Mouse (Mus musculus) intestine, postnatal 0 days (tissue): ENCODE measurements around the gene Pibf1. TPM values are rescaled to one million over a fixed set of nuclear protein-coding genes. Genes with fewer than 3 reads are reported as not detected.

Source experiments
- ATAC-seq: fragments of 200-750 bp; cut with Nextera tagmentation; 2 replicates; pipeline ENCODE4 v1.8.0; 2017; ENCODE audit warnings: mild to moderate bottlenecking, moderate TSS enrichment, moderate library complexity
- H3K27ac ChIP-seq: fragments of 300-500 bp; sonication (generic); 2 replicates; pipeline ENCODE4 v1.5.1; 2014; ENCODE audit warnings: mild to moderate bottlenecking, low read depth, low read length, moderate library complexity
- H3K27me3 ChIP-seq: fragments of 300-500 bp; sonication (generic); replicated peaks from 2 replicates; pipeline ENCODE4 v1.6.1; 2014; ENCODE audit warnings: low read length, mixed read lengths; ENCODE audit not compliant: control insufficient read depth, insufficient read depth
- H3K36me3 ChIP-seq: fragments of 300-500 bp; sonication (generic); 2 replicates; pipeline ENCODE4 v1.6.1; 2014; ENCODE audit warnings: mild to moderate bottlenecking, moderate library complexity; ENCODE audit not compliant: control insufficient read depth, insufficient read depth
- H3K4me1 ChIP-seq: fragments of 300-500 bp; sonication (generic); replicated peaks from 2 replicates; pipeline ENCODE4 v1.6.1; 2014; ENCODE audit warnings: antibody characterized with exemption, low read length, mixed read lengths; ENCODE audit not compliant: control insufficient read depth, insufficient read depth
- H3K4me2 ChIP-seq: fragments of 300-500 bp; sonication (generic); replicated peaks from 2 replicates; pipeline ENCODE4 v1.6.1; 2014; ENCODE audit warnings: low read depth, mild to moderate bottlenecking, moderate library complexity
- H3K4me3 ChIP-seq: fragments of 300-500 bp; sonication (generic); 2 replicates; pipeline ENCODE4 v1.5.1; 2014; ENCODE audit warnings: low read depth, low read length
- H3K9ac ChIP-seq: fragments of 300-500 bp; sonication (generic); 2 replicates; pipeline ENCODE4 v1.6.1; 2014; ENCODE audit warnings: mild to moderate bottlenecking, low read depth, low read length
- H3K9me3 ChIP-seq: fragments of 300-500 bp; sonication (generic); 2 replicates; pipeline ENCODE4 v1.6.1; 2016; ENCODE audit warnings: mixed run types; ENCODE audit not compliant: control insufficient read depth
- CTCF ChIP-seq: sonication (generic); IDR thresholded peaks from 2 replicates; pipeline ENCODE4 v1.5.1; 2016; ENCODE audit warnings: low read depth, mild to moderate bottlenecking, control low read depth, antibody characterized with exemption, moderate library complexity
- WGBS: fragments of 180-500 bp; shearing (Covaris S2); extraction: QIAGEN DNeasy Blood & Tissue Kit; methylation state at CpG from one replicate; pipeline ENCODE4 v1.1.7; 2014; 5-methylcytosine and 5-hydroxymethylcytosine counted together
- polyA plus RNA-seq: library from polyadenylated mRNA; unstranded; fragments of >200 nt; fragmentation: Nextera tagmentation; extraction: Ambion mirVana; gene quantifications from 2 replicates; pipeline ENCODE4 v1.2.1, GENCODE M21; 2015

Gene Pibf1
- polyA plus RNA-seq, 1 experiment from 2014 or later: 9.7 TPM

DNA sequence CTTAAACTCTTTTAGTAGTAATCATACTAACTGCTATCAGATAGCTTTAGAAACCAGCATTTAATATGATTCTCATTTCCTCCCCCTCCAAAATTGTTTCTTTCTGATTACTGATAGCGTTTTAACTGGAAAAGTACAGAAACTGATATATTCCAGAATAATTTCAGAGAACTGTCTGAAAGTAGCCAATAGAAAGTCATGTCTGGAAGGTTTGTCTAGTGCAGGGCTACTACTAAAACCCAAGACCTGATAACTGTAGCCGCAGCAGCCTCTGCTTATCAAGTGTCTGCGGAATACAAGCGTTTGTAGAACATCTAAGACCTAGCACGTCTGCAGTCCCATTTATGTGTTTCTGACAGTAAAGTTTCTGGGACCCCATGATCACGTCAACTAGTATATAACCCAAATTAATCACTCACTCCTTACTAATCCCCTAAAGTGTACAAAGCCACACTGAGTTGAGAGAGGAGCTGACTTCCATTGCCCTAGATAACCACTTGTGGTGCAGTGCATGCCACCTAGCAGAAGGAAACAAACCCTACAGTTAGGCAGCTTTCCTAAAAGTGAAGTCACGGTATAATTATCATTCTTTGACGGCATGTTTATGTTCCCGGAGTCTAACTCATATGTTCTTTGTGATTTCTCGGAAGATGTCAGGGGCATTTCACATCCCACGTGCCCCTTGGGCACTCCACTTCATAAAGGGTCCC, 130.0 kb downstream of the Pibf1 start:
- Histone ChIP-seq H3K27ac (no peak overlapping the region), H3K9me3 (no peaks in the 10 kb centered on the region), H3K9ac (no peak overlapping the region), H3K27me3 (no peaks in the 10 kb centered on the region), H3K36me3 (peaks cover 13% of the 10 kb centered on the region), H3K4me1 (no peaks in the 10 kb centered on the region), H3K4me2 (no peak overlapping the region), H3K4me3 (no peak overlapping the region)
- ATAC-seq: no peak
- no peak for TF ChIP-seq CTCF
- 81% methylated on average over 11 of the region's 11 CpGs for WGBS

DNA sequence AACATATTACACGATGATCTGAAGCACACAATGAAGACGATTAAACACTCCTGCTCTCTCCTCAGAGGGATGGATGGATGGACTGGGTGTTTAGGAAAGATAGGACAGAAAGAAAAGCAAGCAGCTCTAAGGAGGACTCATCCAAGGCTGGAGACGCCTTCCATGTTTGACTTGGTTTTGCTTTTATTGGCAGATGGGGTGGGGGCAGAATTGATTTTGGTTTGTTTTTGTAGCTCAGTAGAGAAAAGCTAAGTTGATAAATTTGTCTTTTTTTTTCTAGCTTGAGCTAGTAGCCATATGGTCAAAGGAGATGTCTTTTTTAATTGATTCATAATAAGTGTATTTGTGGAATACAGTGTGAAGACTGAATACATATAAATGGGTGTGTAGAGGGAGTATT, 133.8 kb downstream of the Pibf1 start:
- no peak overlapping the region for H3K27ac ChIP-seq
- no peaks in the 10 kb centered on the region for H3K4me1 ChIP-seq
- H3K9me3 ChIP-seq: no peaks in the 10 kb centered on the region
- H3K4me2 ChIP-seq: no peak overlapping the region
- no peak overlapping the region for H3K9ac ChIP-seq
- no peak for ATAC-seq
- no peaks in the 10 kb centered on the region for H3K27me3 ChIP-seq
- TF ChIP-seq CTCF: no peak
- no peak overlapping the region for H3K4me3 ChIP-seq
- WGBS: 92% methylated on average over 3 of the region's 3 CpGs
- H3K36me3 ChIP-seq: peaks cover 10% of the 10 kb centered on the region

DNA sequence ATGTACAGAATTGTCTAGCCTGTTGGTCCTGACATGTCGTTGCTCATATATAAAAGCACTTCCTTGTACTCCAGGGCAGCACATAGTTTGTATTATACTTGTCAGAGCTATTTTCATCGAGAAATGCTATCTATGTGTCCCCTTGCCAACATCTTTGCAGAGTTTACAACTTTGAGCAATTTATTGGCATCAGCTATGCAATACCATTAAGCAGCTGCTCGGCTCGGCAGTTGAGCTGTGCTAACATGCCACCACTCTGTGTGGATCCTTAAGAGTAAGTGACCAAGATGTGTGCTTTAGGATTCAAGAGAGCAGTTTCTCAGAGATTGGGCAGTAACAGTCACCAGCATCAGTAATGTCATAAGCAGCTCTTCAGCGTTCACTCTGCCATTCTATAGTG, 137.9 kb downstream of the Pibf1 start:
- H3K4me1 ChIP-seq: no peaks in the 10 kb centered on the region
- WGBS: 39% methylated on average over 5 of the region's 5 CpGs
- H3K9ac ChIP-seq: no peak overlapping the region
- TF ChIP-seq CTCF: no peak
- no peak overlapping the region for H3K27ac ChIP-seq
- H3K4me2 ChIP-seq: no peak overlapping the region
- no peaks in the 10 kb centered on the region for H3K27me3 ChIP-seq
- H3K4me3 ChIP-seq: no peak overlapping the region
- 0 out of 2 replicates have a peak, but pooled peaks cover 5% of the 10 kb centered on the region for H3K36me3 ChIP-seq
- H3K9me3 ChIP-seq: no peaks in the 10 kb centered on the region
- 0 out of 2 replicates have a peak, but pooled peaks have one; percentile 22 for ATAC-seq

DNA sequence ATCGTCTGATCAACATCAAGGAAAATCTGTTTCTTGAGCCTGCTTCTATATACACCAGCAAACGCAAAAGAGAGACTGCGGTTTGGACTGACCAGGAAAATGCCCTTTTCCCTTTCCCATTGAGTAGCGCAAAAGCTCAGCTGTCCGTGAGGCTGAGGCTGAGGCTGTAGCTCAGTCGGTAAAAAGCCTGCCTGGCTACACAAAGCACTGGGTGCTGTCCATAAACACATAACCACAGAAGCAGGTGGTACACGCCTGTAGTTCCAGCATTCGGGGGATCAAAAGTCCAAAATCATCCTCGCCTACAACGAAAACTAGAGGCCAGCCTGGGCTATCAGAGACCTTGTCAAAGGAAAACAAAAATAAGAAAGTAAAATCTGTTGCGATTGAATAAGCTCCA, 141.3 kb downstream of the Pibf1 start:
- ATAC-seq: no peak
- no peaks in the 10 kb centered on the region for H3K9me3 ChIP-seq

DNA sequence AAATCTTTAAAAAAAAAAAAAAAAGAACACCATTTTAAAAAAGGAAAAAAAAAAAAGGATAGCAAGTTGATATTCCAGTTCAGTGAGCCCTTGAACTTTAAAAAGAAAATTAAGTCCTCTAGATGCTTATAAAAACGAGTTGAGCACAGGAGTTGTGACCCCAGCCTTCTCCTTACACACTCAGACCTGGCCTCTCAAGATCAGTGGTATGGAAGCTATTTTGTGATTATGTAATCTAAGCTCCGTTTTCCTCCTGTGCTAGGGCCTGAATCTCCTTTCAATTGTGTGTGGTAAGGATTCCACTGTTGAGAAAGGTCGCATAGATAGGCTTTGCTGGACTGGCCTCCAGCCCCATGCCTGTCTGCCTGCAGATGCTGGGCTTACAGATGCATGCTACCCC, 145.3 kb downstream of the Pibf1 start:
- Histone ChIP-seq H3K27ac (no peak overlapping the region), H3K4me1 (no peaks in the 10 kb centered on the region), H3K9me3 (no peaks in the 10 kb centered on the region), H3K4me3 (no peak overlapping the region), H3K27me3 (no peaks in the 10 kb centered on the region), H3K4me2 (no peak overlapping the region), H3K36me3 (peaks cover 10% of the 10 kb centered on the region), H3K9ac (no peak overlapping the region)
- ATAC-seq: no peak
- TF ChIP-seq CTCF: no peak
- whole genome bisulfite sequencing: 76% methylated on average over 3 of the region's 3 CpGs

More for the DNA sequence above, 141.3 kb downstream of the Pibf1 start:
- H3K4me1 ChIP-seq: no peaks in the 10 kb centered on the region
- H3K4me2 ChIP-seq: no peak overlapping the region
- no peak for TF ChIP-seq CTCF
- no peak overlapping the region for H3K27ac ChIP-seq
- no peaks in the 10 kb centered on the region for H3K27me3 ChIP-seq
- H3K36me3 ChIP-seq: peaks cover 7% of the 10 kb centered on the region
- no peak overlapping the region for H3K9ac ChIP-seq
- 73% methylated on average over 11 of the region's 11 CpGs for WGBS
- no peak overlapping the region for H3K4me3 ChIP-seq

DNA sequence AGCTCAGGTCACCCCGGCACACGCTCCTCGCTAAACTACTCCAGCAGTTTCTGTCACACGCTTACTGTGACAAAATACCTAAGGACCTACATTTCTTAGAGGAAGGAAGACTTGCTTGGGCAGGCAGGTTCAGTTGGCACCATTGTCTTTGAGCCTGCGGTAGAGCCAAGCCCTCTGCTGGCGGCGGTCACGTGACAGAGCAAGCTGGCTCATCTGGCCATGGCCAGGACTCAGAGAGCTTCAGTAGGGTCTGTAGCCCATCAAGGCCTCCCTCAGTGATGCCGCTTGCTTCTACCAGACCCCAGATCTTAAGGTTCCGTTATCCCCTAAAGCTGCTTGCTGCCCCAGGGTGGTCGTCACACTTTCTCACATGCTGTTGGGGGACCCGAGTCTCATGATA, 162.8 kb downstream of the Pibf1 start:
- no peaks in the 10 kb centered on the region for H3K4me1 ChIP-seq
- 96% methylated on average over 12 of the region's 12 CpGs for WGBS
- H3K9me3 ChIP-seq: no peaks in the 10 kb centered on the region
- no peak overlapping the region for H3K9ac ChIP-seq
- H3K27ac ChIP-seq: no peak overlapping the region
- no peaks in the 10 kb centered on the region for H3K36me3 ChIP-seq
- no peak overlapping the region for H3K4me3 ChIP-seq
- ATAC-seq: no peak
- no peak overlapping the region for H3K4me2 ChIP-seq
- no peak for TF ChIP-seq CTCF
- H3K27me3 ChIP-seq: no peaks in the 10 kb centered on the region
